Mouse (Mus musculus) fat pad, adult 2 months (tissue): Measurements from ENCODE around the gene Ngfr.

Experiments used
- DNase-seq: peaks from one replicate; pipeline ENCODE4 v3.0.0-alpha.2; 2011; ENCODE audit warnings: low read depth, low spot score; ENCODE audit errors: extremely low read depth

Gene Ngfr

DNA sequence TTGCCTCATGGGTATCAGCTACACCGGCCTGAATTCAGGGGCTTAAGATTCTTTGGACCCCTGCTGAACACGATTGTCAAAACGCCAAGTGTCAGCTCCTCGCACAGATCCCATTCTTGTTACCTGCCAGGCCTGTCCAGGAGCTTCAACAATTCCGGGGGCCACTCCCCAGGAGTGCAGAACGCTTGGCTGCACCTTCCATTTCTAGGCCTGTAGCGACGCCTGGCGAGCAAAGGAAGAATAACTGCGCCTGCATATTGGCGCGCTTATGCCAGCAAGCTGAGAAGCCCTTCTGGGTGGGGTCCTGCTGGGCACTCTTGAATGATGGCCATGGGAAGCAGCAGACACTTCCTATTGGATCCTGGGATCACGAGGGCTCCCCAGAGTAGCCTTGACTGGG, 66.0 kb downstream of the Ngfr start:
- no peak for DNase-seq

DNA sequence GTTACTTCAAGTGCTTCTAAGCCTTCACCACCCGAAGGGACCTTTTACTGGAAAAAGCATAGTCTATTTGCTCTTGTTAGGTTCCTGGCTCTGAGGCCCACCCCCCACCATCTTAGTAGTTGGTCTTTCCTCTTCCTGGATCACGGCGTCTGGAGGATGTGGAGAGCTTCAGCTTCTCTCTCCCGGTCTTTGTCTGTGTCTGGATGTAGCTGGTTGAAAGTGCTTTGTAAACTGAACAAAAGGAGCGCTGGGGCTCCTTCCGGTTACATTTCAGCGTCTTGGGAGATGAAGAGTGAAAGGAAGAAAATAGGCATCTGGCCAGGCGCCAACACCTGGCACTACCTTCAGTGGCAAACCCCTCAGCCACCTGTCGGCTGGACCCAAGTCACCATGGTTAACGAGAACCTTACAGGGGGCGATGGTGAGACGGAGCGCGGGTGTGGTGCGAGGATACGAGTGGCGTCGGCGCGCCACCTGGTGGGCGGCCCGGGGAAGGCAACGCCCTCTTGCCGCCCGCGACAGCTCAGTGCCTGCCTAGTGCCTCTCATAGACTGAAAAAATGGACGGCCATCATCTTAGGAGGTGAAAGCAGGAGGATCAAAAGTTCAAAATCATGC, 67.0 kb downstream of the Ngfr start:
- DNase-seq = no peak

DNA sequence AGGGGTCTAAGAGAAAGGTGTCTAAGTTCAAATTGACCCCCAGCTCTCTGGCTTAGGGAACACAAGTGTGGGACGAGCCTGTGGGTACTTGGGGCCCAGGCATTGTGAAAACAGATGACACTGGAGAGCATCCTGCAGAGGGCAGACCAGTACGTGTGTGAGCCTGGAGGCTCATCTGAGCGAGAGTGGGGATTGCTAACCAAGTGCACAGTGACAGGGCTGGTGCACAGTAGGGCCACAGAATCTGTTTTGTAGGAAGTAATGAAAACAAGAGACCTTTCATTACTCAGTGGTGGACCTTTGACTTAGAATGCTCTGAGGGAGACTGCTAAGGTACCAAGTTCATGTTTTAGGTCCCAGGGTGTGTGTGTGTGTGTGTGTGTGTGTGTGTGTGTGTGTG, 67.5 kb downstream of the Ngfr start:
- DNase-seq = no peak

DNA sequence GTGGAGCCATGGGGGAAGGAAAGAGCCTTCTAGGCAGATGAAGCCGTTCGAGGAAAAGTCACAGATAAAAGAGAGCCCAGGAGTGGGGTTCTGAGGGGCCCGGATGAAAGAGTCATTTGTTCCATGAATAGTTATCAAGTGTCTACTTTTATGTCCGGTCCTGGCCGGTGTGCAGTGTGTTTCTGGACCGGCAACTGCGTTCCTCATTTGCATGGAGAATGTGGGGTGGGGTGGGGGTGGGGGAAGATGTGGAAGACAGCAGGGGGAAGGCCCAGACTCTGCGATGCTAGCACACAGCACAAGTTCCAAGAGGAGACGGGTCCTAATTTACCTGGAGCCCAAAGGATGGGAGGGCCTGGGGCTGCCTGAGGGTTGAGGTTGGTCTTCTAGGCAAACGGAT, 68.2 kb downstream of the Ngfr start:
- no peak for DNase-seq
